Mouse (Mus musculus) neural tube, embryonic 11.5 days (tissue): ENCODE results near the gene Jazf1. TPM values are rescaled to one million over a fixed set of nuclear protein-coding genes. Genes with fewer than 3 reads are reported as not detected.

Experiments used
- ATAC-seq: fragments of 200-750 bp; cut with Nextera tagmentation; 2 replicates; pipeline ENCODE4 v1.8.0; 2017; ENCODE audit warnings: moderate number of reproducible peaks, mild to moderate bottlenecking, moderate TSS enrichment, moderate library complexity; ENCODE audit not compliant: insufficient read depth, low FRiP score, low TSS enrichment
- DNase-seq: peaks from one replicate; pipeline ENCODE4 v3.0.0-alpha.2; 2015; ENCODE audit warnings: low spot score
- H3K27ac ChIP-seq: fragments of 300-500 bp; sonication (generic); 2 replicates; pipeline ENCODE4 v1.5.1; 2014; ENCODE audit warnings: low read depth, mild to moderate bottlenecking, low read length
- H3K27me3 ChIP-seq: fragments of 300-500 bp; sonication (generic); 2 replicates; pipeline ENCODE4 v1.6.1; 2014; ENCODE audit warnings: mild to moderate bottlenecking, low read length, mixed read lengths; ENCODE audit not compliant: control insufficient read depth, insufficient read depth
- H3K36me3 ChIP-seq: fragments of 300-500 bp; sonication (generic); 2 replicates; pipeline ENCODE4 v1.6.1; 2014; ENCODE audit warnings: mild to moderate bottlenecking, low read length, moderate library complexity, mixed read lengths; ENCODE audit not compliant: control insufficient read depth, insufficient read depth
- H3K4me1 ChIP-seq: fragments of 300-500 bp; sonication (generic); 2 replicates; pipeline ENCODE4 v1.6.1; 2014; ENCODE audit warnings: low read length, mixed read lengths; ENCODE audit not compliant: control insufficient read depth, insufficient read depth
- H3K4me2 ChIP-seq: fragments of 300-500 bp; sonication (generic); 2 replicates; pipeline ENCODE4 v1.6.1; 2014; ENCODE audit warnings: low read depth, mild to moderate bottlenecking, moderate library complexity
- H3K4me3 ChIP-seq: fragments of 300-500 bp; sonication (generic); 2 replicates; pipeline ENCODE4 v1.5.1; 2014; ENCODE audit warnings: low read depth, low read length
- H3K9ac ChIP-seq: fragments of 300-500 bp; sonication (generic); 2 replicates; pipeline ENCODE4 v1.6.1; 2014; ENCODE audit warnings: mild to moderate bottlenecking, low read length
- H3K9me3 ChIP-seq: fragments of 300-500 bp; sonication (generic); 2 replicates; pipeline ENCODE4 v1.6.1; 2016; ENCODE audit warnings: low read length; ENCODE audit not compliant: control insufficient read depth
- WGBS: fragments of 180-500 bp; shearing (Covaris S2); extraction: QIAGEN DNeasy Blood & Tissue Kit; methylation state at CpG from one replicate; pipeline ENCODE4 v1.1.7; 2014; 5-methylcytosine and 5-hydroxymethylcytosine counted together
- polyA plus RNA-seq: library from polyadenylated mRNA; unstranded; fragments of >200 nt; fragmentation: Nextera tagmentation; extraction: Ambion mirVana; gene quantifications from 2 replicates; pipeline ENCODE4 v1.2.1, GENCODE M21; 2014

Jazf1 gene
- polyA plus RNA-seq, 1 experiment from 2014 or later: 11.0 TPM

GRCm38 (mm10) chr6:52956131-52956530 is 112.3 kb downstream of the Jazf1 start:
- Histone ChIP-seq H3K4me1 (no peaks in the 10 kb centered on the region), H3K9ac (no peak overlapping the region), H3K36me3 (no peaks in the 10 kb centered on the region), H3K9me3 (no peaks in the 10 kb centered on the region), H3K27ac (no peak overlapping the region), H3K4me3 (no peak overlapping the region), H3K27me3 (no peaks in the 10 kb centered on the region), H3K4me2 (no peak overlapping the region)
- no peak for ATAC-seq
- WGBS: 64% methylated on average over 2 of the region's 2 CpGs
- no peak for DNase-seq

GRCm38 (mm10) chr6:52955304-52955703 is 113.1 kb downstream of the Jazf1 start:
- Histone ChIP-seq H3K4me2 (no peak overlapping the region), H3K27ac (no peak overlapping the region), H3K9ac (no peak overlapping the region), H3K36me3 (no peaks in the 10 kb centered on the region), H3K4me1 (no peaks in the 10 kb centered on the region), H3K27me3 (no peaks in the 10 kb centered on the region), H3K4me3 (no peak overlapping the region), H3K9me3 (no peaks in the 10 kb centered on the region)
- ATAC-seq (no peak), DNase-seq (no peak)
- 80% methylated on average over 2 of the region's 2 CpGs for WGBS

GRCm38 (mm10) chr6:52954861-52955260 is 113.6 kb downstream of the Jazf1 start:
- no peak for ATAC-seq
- Histone ChIP-seq H3K9me3 (no peaks in the 10 kb centered on the region), H3K27me3 (no peaks in the 10 kb centered on the region), H3K9ac (no peak overlapping the region), H3K4me2 (no peak overlapping the region), H3K4me1 (no peaks in the 10 kb centered on the region), H3K4me3 (no peak overlapping the region), H3K27ac (no peak overlapping the region), H3K36me3 (no peaks in the 10 kb centered on the region)
- no peak for DNase-seq
- 95% methylated on average over 3 of the region's 3 CpGs for whole genome bisulfite sequencing

- no peak for ATAC-seq
- Histone ChIP-seq H3K9ac (no peak overlapping the region), H3K4me2 (no peak overlapping the region), H3K27me3 (no peaks in the 10 kb centered on the region), H3K36me3 (no peaks in the 10 kb centered on the region), H3K4me1 (no peaks in the 10 kb centered on the region), H3K27ac (no peak overlapping the region), H3K4me3 (no peak overlapping the region), H3K9me3 (no peaks in the 10 kb centered on the region)
- 74% methylated on average over 9 of the region's 9 CpGs for WGBS
- DNase-seq: no peak
Observed at GRCm38 (mm10) chr6:52954441-52954840, 114.0 kb downstream of the Jazf1 start.

GRCm38 (mm10) chr6:52952526-52952900 is 115.9 kb downstream of the Jazf1 start:
- WGBS: 58% methylated on average over 8 of the region's 8 CpGs
- Histone ChIP-seq H3K4me2 (no peak overlapping the region), H3K9me3 (no peaks in the 10 kb centered on the region), H3K27ac (no peak overlapping the region), H3K36me3 (no peaks in the 10 kb centered on the region), H3K9ac (no peak overlapping the region), H3K4me3 (no peak overlapping the region), H3K4me1 (no peaks in the 10 kb centered on the region), H3K27me3 (no peaks in the 10 kb centered on the region)
- ATAC-seq (no peak), DNase-seq (peak; percentile 36)

- 71% methylated on average over 7 of the region's 7 CpGs for WGBS
- ATAC-seq: no peak
- DNase-seq: no peak
Observed at GRCm38 (mm10) chr6:52951871-52952525, 116.4 kb downstream of the Jazf1 start.

GRCm38 (mm10) chr6:52950371-52950770 is 118.1 kb downstream of the Jazf1 start:
- 75% methylated on average over 5 of the region's 5 CpGs for WGBS
- Histone ChIP-seq H3K27me3 (no peaks in the 10 kb centered on the region), H3K9ac (no peak overlapping the region), H3K4me1 (no peaks in the 10 kb centered on the region), H3K4me3 (no peak overlapping the region), H3K4me2 (no peak overlapping the region), H3K27ac (no peak overlapping the region), H3K9me3 (no peaks in the 10 kb centered on the region), H3K36me3 (no peaks in the 10 kb centered on the region)
- DNase-seq (no peak), ATAC-seq (no peak)

More at GRCm38 (mm10) chr6:52951871-52952525, 116.4 kb downstream of the Jazf1 start:
- H3K4me3 ChIP-seq: no peak overlapping the region
- no peak overlapping the region for H3K9ac ChIP-seq
- H3K9me3 ChIP-seq: no peaks in the 10 kb centered on the region
- no peak overlapping the region for H3K4me2 ChIP-seq
- H3K4me1 ChIP-seq: no peaks in the 10 kb centered on the region
- no peaks in the 10 kb centered on the region for H3K27me3 ChIP-seq
- H3K36me3 ChIP-seq: no peaks in the 10 kb centered on the region
- H3K27ac ChIP-seq: no peak overlapping the region

GRCm38 (mm10) chr6:52942534-52942933 is 125.9 kb downstream of the Jazf1 start:
- WGBS: 77% methylated on average over 5 of the region's 5 CpGs

GRCm38 (mm10) chr6:52942101-52942500 is 126.3 kb downstream of the Jazf1 start:
- no peak for ATAC-seq
- WGBS: 80% methylated on average over 5 of the region's 5 CpGs

More at GRCm38 (mm10) chr6:52942534-52942933, 125.9 kb downstream of the Jazf1 start:
- Histone ChIP-seq H3K9ac (no peak overlapping the region), H3K4me3 (no peak overlapping the region), H3K27me3 (no peaks in the 10 kb centered on the region), H3K4me1 (no peaks in the 10 kb centered on the region), H3K4me2 (no peak overlapping the region), H3K9me3 (no peaks in the 10 kb centered on the region), H3K36me3 (no peaks in the 10 kb centered on the region), H3K27ac (no peak overlapping the region)
- ATAC-seq: no peak
- DNase-seq: no peak

More at GRCm38 (mm10) chr6:52942101-52942500, 126.3 kb downstream of the Jazf1 start:
- H3K4me2 ChIP-seq: no peak overlapping the region
- no peak overlapping the region for H3K9ac ChIP-seq
- no peak overlapping the region for H3K4me3 ChIP-seq
- DNase-seq: no peak
- no peaks in the 10 kb centered on the region for H3K9me3 ChIP-seq
- no peaks in the 10 kb centered on the region for H3K27me3 ChIP-seq
- no peaks in the 10 kb centered on the region for H3K36me3 ChIP-seq
- no peak overlapping the region for H3K27ac ChIP-seq
- H3K4me1 ChIP-seq: no peaks in the 10 kb centered on the region
